Mouse (Mus musculus): Measurements from ENCODE around the gene Srrd. TPM values are rescaled to one million over a fixed set of nuclear protein-coding genes. Genes with fewer than 3 reads are reported as not detected.

The Srrd gene
- 1.5 TPM for polyA plus RNA-seq (2014; fragmentation: Illumina TruSeq; extraction: RNeasy Lipid Tissue Mini Kit (QIAGEN cat#74804); ENCODE audit: low read depth, low replicate concordance)

DNA sequence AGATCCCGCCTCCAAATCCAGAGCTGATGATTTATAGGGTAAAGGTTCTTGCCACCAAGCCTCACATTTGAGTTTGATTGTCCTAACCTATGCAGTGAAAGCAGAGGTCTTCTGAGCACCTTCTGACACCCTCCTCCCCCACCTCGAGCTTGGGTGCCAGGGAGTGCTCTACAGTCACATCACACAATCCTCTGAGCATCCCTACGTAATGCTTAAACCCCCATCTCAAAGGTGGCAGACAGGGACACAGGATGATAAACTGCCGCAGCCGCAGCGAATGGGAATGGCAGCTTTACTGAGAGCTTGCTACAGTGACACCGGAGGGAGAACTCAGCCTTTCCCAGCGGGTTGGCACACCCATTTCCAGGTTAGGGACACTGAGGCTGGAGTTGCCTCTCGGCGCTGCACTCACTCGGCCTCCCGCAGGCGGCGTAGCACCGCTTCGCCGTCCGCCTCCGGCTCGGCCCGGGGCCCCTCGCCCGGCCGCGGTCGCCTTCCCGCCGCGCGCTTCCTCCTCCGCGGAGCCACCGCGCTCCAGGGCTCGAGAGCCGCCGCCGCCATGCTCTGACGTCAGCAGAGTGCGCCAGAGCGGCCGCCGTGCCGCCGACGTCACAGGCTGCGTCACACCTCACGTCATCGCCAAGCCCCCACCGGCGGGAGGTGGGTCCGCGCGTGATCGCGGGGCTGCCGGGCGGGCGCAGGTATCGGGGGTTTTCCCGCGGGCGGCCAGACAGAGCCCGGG, at the start of gene Srrd, which contains the start of gene Hps4:
Srrd (minus strand) TSS at position 578 of the 742 bp plus-strand sequence.
Hps4 (plus strand) TSS at position 621 of the 742 bp plus-strand sequence.

DNA sequence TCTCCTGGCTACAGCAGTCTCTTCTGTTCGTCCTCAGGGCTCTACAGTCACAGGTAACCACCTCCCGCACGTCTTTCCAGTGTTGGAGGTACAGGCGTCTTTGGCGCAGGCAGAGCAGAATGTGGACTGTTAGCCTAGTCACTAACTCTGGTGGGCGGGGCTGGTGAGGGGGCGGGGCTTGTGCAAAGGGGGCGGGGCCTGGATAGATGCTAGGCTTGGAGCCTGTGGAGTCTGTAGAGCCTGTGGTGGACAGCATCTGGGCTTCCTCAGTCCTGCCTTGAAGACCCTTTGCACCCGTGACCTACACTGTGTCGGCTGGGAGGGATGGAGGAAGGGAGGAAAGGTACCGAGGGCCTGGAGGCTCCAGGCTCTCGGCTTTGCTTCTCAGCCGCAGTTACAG, 13.1 kb upstream of the Srrd start, which contains the start of gene Gm6583:
Gm6583 (minus strand) TSS at position 124 of the 400 bp plus-strand sequence.

DNA sequence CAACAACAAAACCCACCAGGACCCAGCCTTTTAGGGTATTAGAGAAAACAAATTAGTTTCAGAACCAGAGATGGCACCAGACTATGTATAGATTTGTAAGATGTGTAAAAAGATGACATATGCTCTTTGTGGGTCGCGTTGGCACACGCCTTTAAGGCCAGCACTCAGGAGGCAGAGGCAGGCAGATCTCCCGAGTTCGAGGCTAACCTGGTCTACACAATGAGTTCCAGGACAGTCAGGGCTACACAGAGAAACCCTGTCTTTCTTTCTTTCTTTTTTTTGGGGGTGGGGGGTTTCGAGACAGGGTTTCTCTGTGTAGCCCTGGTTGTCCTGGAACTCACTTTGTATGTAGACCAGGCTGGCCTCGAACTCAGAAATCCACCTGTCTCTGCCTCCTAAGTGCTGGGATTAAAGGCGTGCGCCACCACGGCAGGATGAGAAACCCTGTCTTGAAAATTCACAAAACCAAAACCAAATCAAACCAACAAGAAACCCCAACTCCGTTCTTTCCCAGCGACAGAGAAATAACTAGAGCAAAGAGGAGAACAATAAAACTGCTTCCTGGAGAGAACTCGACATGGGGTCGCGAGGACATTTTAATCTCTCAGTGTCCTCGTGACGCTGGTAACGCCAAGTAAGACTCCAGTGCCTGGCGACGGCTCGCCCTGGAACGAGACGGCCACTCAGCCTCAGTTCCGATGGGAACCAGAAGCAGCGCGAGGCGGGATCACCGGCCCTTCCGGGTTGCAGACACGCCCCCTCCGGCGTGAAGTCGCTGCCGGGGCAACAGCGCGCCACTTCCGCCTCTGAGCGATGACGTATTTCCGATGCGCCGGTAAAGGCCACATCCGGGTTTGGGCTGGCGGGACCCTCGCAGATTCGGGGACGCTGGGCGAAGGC, 17.0 kb downstream of the Srrd start, which contains the start of gene Tfip11:
Tfip11 (plus strand) TSS at position 813 of the 900 bp plus-strand sequence.

Other genes starting within 250 kb of the Srrd start
- gene Cryba4, start 90.5 kb downstream of the Srrd start, polyA plus RNA-seq (2014; fragmentation: Illumina TruSeq; extraction: RNeasy Lipid Tissue Mini Kit (QIAGEN cat#74804); ENCODE audit: low read depth, low replicate concordance) = not detected
- gene Crybb1, start 87.2 kb downstream of the Srrd start, polyA plus RNA-seq (2014; fragmentation: Illumina TruSeq; extraction: RNeasy Lipid Tissue Mini Kit (QIAGEN cat#74804); ENCODE audit: low read depth, low replicate concordance) = not detected
- 51.9 TPM for gene Tpst2, start 66.3 kb downstream of the Srrd start, polyA plus RNA-seq (2014; fragmentation: Illumina TruSeq; extraction: RNeasy Lipid Tissue Mini Kit (QIAGEN cat#74804); ENCODE audit: low read depth, low replicate concordance)
- gene Tfip11, start 16.7 kb downstream of the Srrd start, polyA plus RNA-seq (2014; fragmentation: Illumina TruSeq; extraction: RNeasy Lipid Tissue Mini Kit (QIAGEN cat#74804); ENCODE audit: low read depth, low replicate concordance) = 12.8 TPM
- 18.0 TPM for gene Hps4, start within 50 bp of the Srrd start, polyA plus RNA-seq (2014; fragmentation: Illumina TruSeq; extraction: RNeasy Lipid Tissue Mini Kit (QIAGEN cat#74804); ENCODE audit: low read depth, low replicate concordance)
- not detected for gene Gm6583, start 13.0 kb upstream of the Srrd start, polyA plus RNA-seq (2014; fragmentation: Illumina TruSeq; extraction: RNeasy Lipid Tissue Mini Kit (QIAGEN cat#74804); ENCODE audit: low read depth, low replicate concordance)
- 0.52 TPM for gene Asphd2, start 51.8 kb upstream of the Srrd start, polyA plus RNA-seq (2014; fragmentation: Illumina TruSeq; extraction: RNeasy Lipid Tissue Mini Kit (QIAGEN cat#74804); ENCODE audit: low read depth, low replicate concordance)
- not detected for gene Gm6588, start 106.4 kb upstream of the Srrd start, polyA plus RNA-seq (2014; fragmentation: Illumina TruSeq; extraction: RNeasy Lipid Tissue Mini Kit (QIAGEN cat#74804); ENCODE audit: low read depth, low replicate concordance)
- 2.3 TPM for gene Sez6l, start 234.1 kb upstream of the Srrd start, polyA plus RNA-seq (2014; fragmentation: Illumina TruSeq; extraction: RNeasy Lipid Tissue Mini Kit (QIAGEN cat#74804); ENCODE audit: low read depth, low replicate concordance)

Data from adrenal gland, adult 10 weeks (tissue).